Mouse (Mus musculus) heart, adult 2 months (tissue): Measurements from ENCODE around the gene Tes3-ps.

Experiments used
- CTCF ChIP-seq: fragments of 200-600 bp; IDR thresholded peaks from 2 replicates; pipeline ENCODE4 v1.8.1; 2022; ENCODE audit warnings: antibody characterized with exemption, mild to moderate bottlenecking, moderate library complexity
- EP300 ChIP-seq: fragments of 200-500 bp; IDR thresholded peaks from 2 replicates; pipeline ENCODE4 v1.6.1; 2011; ENCODE audit warnings: low read depth, low read length, control low read depth; ENCODE audit not compliant: insufficient read depth
- POLR2A ChIP-seq: fragments of 200-500 bp; IDR thresholded peaks from 2 replicates; pipeline ENCODE4 v1.6.1; 2011; ENCODE audit warnings: mild to moderate bottlenecking, low read depth, low read length, control low read depth; ENCODE audit not compliant: insufficient read depth

GRCm38 (mm10) chr13:49466393-49467075 lies 26.6 kb upstream of the Tes3-ps start:
- TF ChIP-seq CTCF (no peak), EP300 (no peak), POLR2A (no peak)
